Mouse (Mus musculus) gastrocnemius, adult 18-20 months (tissue): Measurements from ENCODE around the gene Gmppa. TPM values are rescaled to one million over a fixed set of nuclear protein-coding genes. Genes with fewer than 3 reads are reported as not detected.

ENCODE experiments used
- DNase-seq: peaks from one replicate; pipeline ENCODE4 v3.0.0; 2021; ENCODE audit warnings: low spot score
- total RNA-seq, 2 experiments: library from RNA; stranded (reverse); gene quantifications; 2 replicates each; pipeline ENCODE4 v1.2.3; 2021

The Gmppa gene
- total RNA-seq, 2 experiments from 2014 or later: 37.3 to 44.6 TPM

- no peak for DNase-seq
These were observed 50.8 kb downstream of the Gmppa start for GRCm38 (mm10) chr1:75486561-75486960.

- no peak for DNase-seq
These were observed 51.3 kb downstream of the Gmppa start for GRCm38 (mm10) chr1:75487040-75487404.

- no peak for DNase-seq
These were observed 51.9 kb downstream of the Gmppa start for GRCm38 (mm10) chr1:75487405-75488161.

GRCm38 (mm10) chr1:75490785-75491551 is 55.2 kb downstream of the Gmppa start:
- DNase-seq: no peak

GRCm38 (mm10) chr1:75492579-75493170 is 56.9 kb downstream of the Gmppa start:
- DNase-seq: no peak

Other genes starting within 250 kb of the Gmppa start
- 1 to 10 TPM; 3.6 to 3.7 TPM for gene Ankzf1, start 243.8 kb upstream of the Gmppa start, total RNA-seq
- 100 to 1,000 TPM in 1 of 2 experiments, 10 to 100 TPM in 1; 90.4 to 115 TPM for gene Atg9a, start 243.7 kb upstream of the Gmppa start, total RNA-seq
- gene Glb1l, start 225.1 kb upstream of the Gmppa start, total RNA-seq: 1 to 10 TPM in 1 of 2 experiments, under 1 TPM in 1; 0.88 to 1.5 TPM
- 10 to 100 TPM; 18.7 to 23.3 TPM for gene Stk16, start 225.1 kb upstream of the Gmppa start, total RNA-seq
- 1,000 to 10,000 TPM; 1,120 to 1,226 TPM for gene Tuba4a, start 216.1 kb upstream of the Gmppa start, total RNA-seq
- gene A630095N17Rik, start 203.8 kb upstream of the Gmppa start, total RNA-seq: not detected
- 10 to 100 TPM; 74.2 to 86.4 TPM for gene Dnajb2, start 199.5 kb upstream of the Gmppa start, total RNA-seq
- not detected for gene Ptprn, start 171.4 kb upstream of the Gmppa start, total RNA-seq
- gene Resp18, start 157.5 kb upstream of the Gmppa start, total RNA-seq: not detected
- 10 to 100 TPM; 42.4 to 47.6 TPM for gene Dnpep, start 117.9 kb upstream of the Gmppa start, total RNA-seq
- 1,000 to 10,000 TPM; 2,427 to 2,600 TPM for gene Des, start 75.6 kb upstream of the Gmppa start, total RNA-seq
- gene Speg, start 60.6 kb upstream of the Gmppa start, total RNA-seq: 100 to 1,000 TPM; 255 to 257 TPM
- not detected for gene Asic4, start 14.5 kb downstream of the Gmppa start, total RNA-seq
- 1 to 10 TPM; 3.7 to 4.4 TPM for gene Chpf, start 43.4 kb downstream of the Gmppa start, total RNA-seq
- under 1 TPM in 1 of 2 experiments, not detected in 1; 0.36 TPM for gene Tmem198, start 43.6 kb downstream of the Gmppa start, total RNA-seq
- gene Obsl1, start 70.5 kb downstream of the Gmppa start, total RNA-seq: 10 to 100 TPM; 25.0 to 30.0 TPM
- gene Inha, start 71.1 kb downstream of the Gmppa start, total RNA-seq: 1 to 10 TPM; 1.1 to 1.7 TPM
- gene Stk11ip, start 85.6 kb downstream of the Gmppa start, total RNA-seq: 1 to 10 TPM; 7.1 to 7.9 TPM
- gene Slc4a3, start 110.3 kb downstream of the Gmppa start, total RNA-seq: 1 to 10 TPM; 6.0 to 9.2 TPM